Comparison of ENCODE assay signal across 19 mouse cellular contexts in the genomic region with DNA sequence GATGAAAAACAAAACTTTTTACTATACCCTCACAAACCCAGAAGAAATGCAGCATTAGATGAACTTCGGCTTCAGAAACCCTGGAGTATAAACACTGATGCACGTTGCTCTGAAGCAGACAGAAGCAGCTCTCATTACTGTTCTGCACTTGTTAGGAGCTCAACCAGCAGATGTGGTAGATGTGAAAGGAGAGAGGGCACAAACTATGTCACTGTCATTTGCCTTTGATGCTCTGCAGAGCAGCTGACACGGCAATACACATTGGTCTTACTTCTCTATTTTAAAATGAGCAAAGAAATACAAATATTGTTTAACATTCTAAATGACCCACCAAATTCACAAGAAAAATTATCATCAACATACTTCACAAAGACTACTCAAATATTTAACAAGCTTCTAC. TPM values are rescaled to one million over a fixed set of nuclear protein-coding genes. Genes with fewer than 3 reads are reported as not detected.
DNase-seq lines count a peak whose midpoint lies in the region; ATAC-seq lines count a peak whose summit lies in the region.
"Had no signal": no experiment of that assay in that cellular context is flagged by ENCODE, and none has a peak within 500 bp of the region (broad histone marks: within the 10 kb centered on the region; RNA-seq: fewer than 3 reads in every experiment).

No protein-coding gene starts in this region.

- peak; percentile 78 for DNase-seq in A20 (ENCODE audit: low read depth, low spot score)
- peak; percentile 26 to 34 for DNase-seq in B cell, adult 2 months
- DNase-seq in splenic B cell, adult 2 months (ENCODE audit: low read depth, low spot score): peak; percentile 63
- no peak for DNase-seq in thymus, postnatal 25 days
- DNase-seq: adrenal gland, adult 2 months; adrenal gland, postnatal 10 days; adrenal gland, postnatal 25 days; cerebellum, adult 11-12 months; cerebellum, adult 2 months; cerebellum, adult 9-10 months; cerebellum, postnatal 10 days; cerebellum, postnatal 25 days had no signal

- H3K36me3 ChIP-seq in splenic B cell, adult 2 months (ENCODE audit: control insufficient read depth, insufficient read depth, low read length, poor library complexity, severe bottlenecking): no peaks in the 10 kb centered on the region

- no peak for ATAC-seq in megakaryocyte progenitor cell, adult 5-6 weeks (replicated peaks; ENCODE audit: poor library complexity)
- ATAC-seq: forebrain, embryonic 14.5 days; forebrain, embryonic 16.5 days had no signal

- no peaks in the 10 kb centered on the region for H3K27me3 ChIP-seq in splenic B cell, adult 2 months (ENCODE audit: control insufficient read depth, insufficient read depth, low read length, poor library complexity, severe bottlenecking)
- H3K27me3 ChIP-seq: embryonic facial prominence, embryonic 13.5 days; embryonic facial prominence, embryonic 15.5 days; forebrain, embryonic 12.5 days had no signal

RNA-seq across cellular contexts. Expression of gene Rfc1, which starts 5.5 kb away (rescaled TPM):
- total RNA-seq in megakaryocyte progenitor cell, adult 5-6 weeks (2015): 64.9 and 65.7 TPM in 2 replicates
- total RNA-seq in megakaryocyte progenitor cell, adult 5-6 weeks (2017): 88.2 and 140 TPM in 2 replicates

RNA-seq across cellular contexts. Expression of gene Klb, which starts 18.1 kb away (rescaled TPM):
- total RNA-seq in megakaryocyte progenitor cell, adult 5-6 weeks (2015): not detected in 2 replicates
- total RNA-seq in megakaryocyte progenitor cell, adult 5-6 weeks (2017): not detected in 2 replicates
- total RNA-seq: MEL had no signal
